Comparison of ENCODE assay signal across 8 mouse cellular contexts in genomic region chr7:143296001-143296379, GRCm38 (mm10).
DNase-seq lines count a peak whose midpoint lies in the region; ATAC-seq and TF ChIP-seq lines count a peak whose summit lies in the region.

No protein-coding gene starts in this region.

- no peak for TF ChIP-seq CTCF in left cerebral cortex, adult 2 months (IDR thresholded peaks at IDR 0.05)
- TF ChIP-seq CTCF in bone marrow macrophage, adult 2 months (IDR thresholded peaks at IDR 0.05; ENCODE audit: low read depth, low read length) = no peak

- DNase-seq in left cerebral cortex, adult 2 months (ENCODE audit: extremely low spot score in 1 of 2, low spot score in 2 of 2) = no peak
- DNase-seq in left cerebral cortex, postnatal 4 days = no peak
- no peak for DNase-seq in limb, embryonic 14.5 days (ENCODE audit: low spot score)
- DNase-seq in adipocyte (ENCODE audit: low spot score) = no peak

- H3K9me3 ChIP-seq in forebrain, embryonic 12.5 days = peaks cover 17% of the 10 kb centered on the region
- peaks cover 15% of the 10 kb centered on the region; the same call in 1 of the 2 replicates for H3K9me3 ChIP-seq in limb, embryonic 14.5 days (ENCODE audit: control insufficient read depth, low read length)
- H3K9me3 ChIP-seq in neural tube, embryonic 15.5 days (replicated peaks) = no peaks in the 10 kb centered on the region; the same call in 1 of the 2 replicates

- peak overlapping the region; percentile 56 for H3K4me3 ChIP-seq in left cerebral cortex, adult 2 months
- peak overlapping the region; percentile 67 for H3K4me3 ChIP-seq in bone marrow macrophage, adult 2 months (ENCODE audit: insufficient read depth, low read length)
- peak overlapping the region; percentile 55 for H3K4me3 ChIP-seq in forebrain, embryonic 12.5 days (replicated peaks)
- peak overlapping the region; percentile 58 for H3K4me3 ChIP-seq in limb, embryonic 14.5 days (replicated peaks; ENCODE audit: low read length)
- peak overlapping the region; percentile 45 for H3K4me3 ChIP-seq in neural tube, embryonic 15.5 days (replicated peaks)

- H3K4me1 ChIP-seq in bone marrow macrophage, adult 2 months (ENCODE audit: control insufficient read depth, insufficient read depth, low read length) = peaks cover 11% of the 10 kb centered on the region
- peaks cover 15% of the 10 kb centered on the region for H3K4me1 ChIP-seq in forebrain, embryonic 12.5 days
- H3K4me1 ChIP-seq in limb, embryonic 14.5 days (ENCODE audit: control insufficient read depth, insufficient read depth, low read length) = peaks cover 32% of the 10 kb centered on the region
- peaks cover 15% of the 10 kb centered on the region for H3K4me1 ChIP-seq in neural tube, embryonic 15.5 days

- H3K27ac ChIP-seq in left cerebral cortex, adult 2 months = peak overlapping the region; percentile 82
- peak overlapping the region; percentile 63 for H3K27ac ChIP-seq in bone marrow macrophage, adult 2 months (ENCODE audit: insufficient read depth, low read depth, low read length)
- H3K27ac ChIP-seq in forebrain, embryonic 12.5 days = peak overlapping the region; percentile 53
- peak overlapping the region; percentile 74 for H3K27ac ChIP-seq in limb, embryonic 14.5 days (replicated peaks; ENCODE audit: low read depth, low read length)
- H3K27ac ChIP-seq in neural tube, embryonic 15.5 days (replicated peaks) = peak overlapping the region; percentile 80

- H3K4me2 ChIP-seq in forebrain, embryonic 12.5 days = peak overlapping the region; percentile 57
- peak overlapping the region; percentile 53 for H3K4me2 ChIP-seq in limb, embryonic 14.5 days (replicated peaks; ENCODE audit: low read depth, low read length, severe bottlenecking)
- H3K4me2 ChIP-seq in neural tube, embryonic 15.5 days = peak overlapping the region; percentile 59

- 40% methylated on average over 20 of the region's 20 CpGs for WGBS in forebrain, embryonic 12.5 days
- WGBS in limb, embryonic 14.5 days = 54% methylated on average over 20 of the region's 20 CpGs
- 54% methylated on average over 20 of the region's 20 CpGs for WGBS in neural tube, embryonic 15.5 days

- TF ChIP-seq POLR2A in bone marrow macrophage, adult 2 months (IDR thresholded peaks at IDR 0.05; ENCODE audit: borderline replicate concordance, low read depth, low read length) = no peak
- no peak for TF ChIP-seq POLR2A in limb, embryonic 14.5 days (IDR thresholded peaks at IDR 0.05; ENCODE audit: borderline replicate concordance, extremely low read depth, insufficient read depth, insufficient read length)

- ATAC-seq in forebrain, embryonic 12.5 days (ENCODE audit: low FRiP score) = peak; percentile 47
- ATAC-seq in limb, embryonic 14.5 days (ENCODE audit: low FRiP score, low read depth) = no peak
- peak; percentile 55 for ATAC-seq in neural tube, embryonic 15.5 days (ENCODE audit: low FRiP score)
- ATAC-seq in inflammation-experienced regulatory T-cells, adult 6 months = no peak

- H3K9ac ChIP-seq in forebrain, embryonic 12.5 days = peak overlapping the region; percentile 65
- peak overlapping the region; percentile 70 for H3K9ac ChIP-seq in limb, embryonic 14.5 days (ENCODE audit: low read depth, low read length, severe bottlenecking)
- H3K9ac ChIP-seq in neural tube, embryonic 15.5 days (replicated peaks) = peak overlapping the region; percentile 47

- peaks cover 19% of the 10 kb centered on the region for H3K27me3 ChIP-seq in forebrain, embryonic 12.5 days
- no peaks in the 10 kb centered on the region for H3K27me3 ChIP-seq in limb, embryonic 14.5 days (ENCODE audit: control insufficient read depth, insufficient read depth, low read length)
- no peaks in the 10 kb centered on the region for H3K27me3 ChIP-seq in neural tube, embryonic 15.5 days (replicated peaks)

- H3K36me3 ChIP-seq in forebrain, embryonic 12.5 days (replicated peaks) = no peaks in the 10 kb centered on the region
- no peaks in the 10 kb centered on the region for H3K36me3 ChIP-seq in limb, embryonic 14.5 days (ENCODE audit: control insufficient read depth, insufficient read depth, low read length)
- no peaks in the 10 kb centered on the region for H3K36me3 ChIP-seq in neural tube, embryonic 15.5 days

- intact Hi-C loops in left cerebral cortex, adult 2 months (cut with DNase I) = no loop called here
- intact Hi-C loops in left cerebral cortex, postnatal 4 days (cut with DNase I) = loop anchor here (10.0 kb wide), 1 partner anchor 169 kb away; the partner anchor contains the start of gene Cdkn1c

Comparison
In these comparisons a context has a peak if more than half of its experiments do, and no peak if none do; other contexts are left out.
1. ATAC-seq: peak in forebrain, embryonic 12.5 days (single experiment) and neural tube, embryonic 15.5 days (single experiment); none in limb, embryonic 14.5 days (single experiment) and inflammation-experienced regulatory T-cells, adult 6 months (single experiment).
2. Peak in every context shown above with its lines, with median percentiles within 50 percentile points of each other: H3K27ac ChIP-seq, H3K4me3 ChIP-seq, H3K4me2 ChIP-seq and H3K9ac ChIP-seq.